Mouse (Mus musculus) liver, embryonic 13.5 days (tissue): ENCODE measurements around the gene Adora3. TPM values are rescaled to one million over a fixed set of nuclear protein-coding genes. Genes with fewer than 3 reads are reported as not detected.
"Not testable (repeated sequence)": the region's sequence is repeated elsewhere in the genome, so short reads cannot be mapped to it uniquely, and the experiment has no call there.

Experiments
- ATAC-seq: fragments of 200-750 bp; cut with Nextera tagmentation; 2 replicates; pipeline ENCODE4 v1.8.0; 2017; ENCODE audit warnings: low read depth, mild to moderate bottlenecking, moderate number of reproducible peaks, moderate library complexity
- DNase-seq: peaks from one replicate; pipeline ENCODE4 v3.0.0; 2022
- H3K27ac ChIP-seq: fragments of 300-500 bp; sonication (generic); 2 replicates; pipeline ENCODE4 v1.5.1; 2015; ENCODE audit warnings: moderate library complexity, mild to moderate bottlenecking, inconsistent platforms
- H3K27me3 ChIP-seq: fragments of 300-500 bp; sonication (generic); 2 replicates; pipeline ENCODE4 v1.6.1; 2015; ENCODE audit warnings: mild to moderate bottlenecking, inconsistent platforms
- H3K36me3 ChIP-seq: fragments of 300-500 bp; sonication (generic); 2 replicates; pipeline ENCODE4 v1.6.1; 2015; ENCODE audit warnings: mild to moderate bottlenecking, inconsistent platforms
- H3K4me1 ChIP-seq: fragments of 300-500 bp; sonication (generic); replicated peaks from 2 replicates; pipeline ENCODE4 v1.6.1; 2015; ENCODE audit warnings: inconsistent platforms
- H3K4me2 ChIP-seq: fragments of 300-500 bp; sonication (generic); 2 replicates; pipeline ENCODE4 v1.6.1; 2015; ENCODE audit warnings: inconsistent platforms, mild to moderate bottlenecking, moderate library complexity
- H3K4me3 ChIP-seq: fragments of 300-500 bp; sonication (generic); replicated peaks from 2 replicates; pipeline ENCODE4 v1.5.1; 2015; ENCODE audit warnings: mild to moderate bottlenecking, inconsistent platforms
- H3K9ac ChIP-seq: fragments of 300-500 bp; sonication (generic); 2 replicates; pipeline ENCODE4 v1.6.1; 2015; ENCODE audit warnings: mild to moderate bottlenecking, inconsistent platforms
- H3K9me3 ChIP-seq: fragments of 300-500 bp; sonication (generic); replicated peaks from 2 replicates; pipeline ENCODE4 v1.6.1; 2016; ENCODE audit warnings: inconsistent platforms
- WGBS: fragments of 180-500 bp; shearing (Covaris S2); methylation state at CpG from one replicate; pipeline ENCODE4 v1.1.7; 2015; ENCODE audit not compliant: insufficient replicate concordance; 5-methylcytosine and 5-hydroxymethylcytosine counted together
- polyA plus RNA-seq: library from polyadenylated mRNA; unstranded; fragments of >200 nt; fragmentation: Nextera tagmentation; extraction: Ambion mirVana; gene quantifications from 2 replicates; pipeline ENCODE4 v1.2.1, GENCODE M21; 2015

Adora3 gene
- polyA plus RNA-seq, 1 experiment from 2014 or later, result 0.44 TPM

GRCm38 (mm10) chr3:105904213-105904612 is 33.6 kb downstream of the Adora3 start:
- no peak for DNase-seq
- Histone ChIP-seq H3K4me2 (no peak overlapping the region), H3K27ac (no peak overlapping the region), H3K4me1 (peaks cover 29% of the 10 kb centered on the region), H3K27me3 (no peaks in the 10 kb centered on the region), H3K36me3 (no peaks in the 10 kb centered on the region), H3K9me3 (no peaks in the 10 kb centered on the region), H3K4me3 (no peak overlapping the region), H3K9ac (peak overlapping the region; percentile 30; the same call in 1 of the 2 replicates)
- ATAC-seq, result no peak
- 24% methylated on average over 4 of the region's 4 CpGs for WGBS

DNA sequence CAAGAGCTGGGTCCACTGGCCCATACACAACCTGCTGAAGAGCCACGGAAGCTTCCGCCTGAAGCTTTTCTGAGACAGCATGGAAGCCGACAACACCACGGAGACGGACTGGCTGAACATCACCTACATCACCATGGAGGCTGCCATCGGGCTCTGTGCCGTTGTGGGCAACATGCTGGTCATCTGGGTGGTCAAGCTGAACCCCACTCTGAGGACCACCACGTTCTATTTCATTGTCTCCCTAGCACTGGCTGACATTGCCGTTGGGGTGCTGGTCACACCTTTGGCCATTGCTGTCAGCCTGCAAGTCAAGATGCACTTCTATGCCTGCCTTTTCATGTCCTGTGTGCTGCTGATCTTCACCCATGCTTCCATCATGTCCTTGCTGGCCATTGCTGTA is 34.1 kb downstream of the Adora3 start:
- Histone ChIP-seq H3K4me1 (peaks cover 24% of the 10 kb centered on the region), H3K27me3 (no peaks in the 10 kb centered on the region), H3K4me3 (no peak overlapping the region), H3K9ac (no peak overlapping the region), H3K36me3 (no peaks in the 10 kb centered on the region), H3K9me3 (no peaks in the 10 kb centered on the region), H3K4me2 (no peak overlapping the region), H3K27ac (no peak overlapping the region; the same call in 1 of the 2 replicates)
- DNase-seq (no peak), ATAC-seq (no peak)
- 80% methylated on average over 9 of the region's 9 CpGs for WGBS

DNA sequence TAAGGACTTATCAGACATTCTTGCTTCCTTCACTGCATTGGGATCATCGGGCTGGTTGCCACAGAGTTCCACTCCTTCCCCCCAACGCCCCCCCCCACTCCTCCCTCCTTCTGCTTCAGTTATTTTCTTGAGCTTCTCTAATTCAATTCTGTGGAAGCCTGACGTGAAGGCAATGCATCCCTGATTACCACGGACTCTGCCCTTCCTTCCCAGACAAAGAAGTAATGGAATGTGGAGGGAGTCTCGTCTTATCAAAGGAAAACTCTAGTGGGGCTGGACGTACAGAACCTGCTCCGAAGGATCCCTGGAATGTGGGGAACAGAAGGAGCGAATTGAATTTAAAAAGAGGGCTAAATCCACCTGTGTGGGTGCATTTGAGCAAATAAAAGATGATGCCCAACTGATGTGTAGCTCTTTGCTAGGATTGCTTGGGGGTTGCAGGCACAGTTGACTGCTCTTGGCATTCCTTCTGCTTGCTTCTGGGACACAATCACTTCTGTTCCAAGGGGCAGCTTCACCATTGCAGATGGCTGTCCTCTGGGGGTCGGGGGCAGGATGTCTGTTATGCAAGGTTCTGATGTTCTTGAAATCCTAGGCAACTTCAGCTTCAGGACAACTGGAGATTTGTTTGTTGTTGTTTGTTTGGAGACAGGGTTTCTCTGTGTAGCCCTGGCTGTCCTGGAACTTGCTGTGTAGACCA is 37.4 kb downstream of the Adora3 start:
- Histone ChIP-seq H3K36me3 (no peaks in the 10 kb centered on the region), H3K27me3 (no peaks in the 10 kb centered on the region), H3K4me2 (no peak overlapping the region), H3K9ac (no peak overlapping the region), H3K4me3 (no peak overlapping the region), H3K4me1 (peaks cover 35% of the 10 kb centered on the region), H3K27ac (no peak overlapping the region), H3K9me3 (no peaks in the 10 kb centered on the region)
- ATAC-seq (no peak), DNase-seq (no peak)
- 53% methylated on average over 9 of the region's 9 CpGs for WGBS

GRCm38 (mm10) chr3:105908976-105909375 is 38.3 kb downstream of the Adora3 start:
- peaks cover 43% of the 10 kb centered on the region for H3K4me1 ChIP-seq
- H3K9ac ChIP-seq, result no peak overlapping the region
- no peaks in the 10 kb centered on the region for H3K9me3 ChIP-seq
- no peaks in the 10 kb centered on the region for H3K36me3 ChIP-seq
- DNase-seq, result no peak
- 67% methylated on average over 4 of the region's 4 CpGs for WGBS
- H3K27me3 ChIP-seq, result no peaks in the 10 kb centered on the region
- H3K27ac ChIP-seq, result no peak overlapping the region
- no peak for ATAC-seq
- H3K4me3 ChIP-seq, result no peak overlapping the region
- H3K4me2 ChIP-seq, result no peak overlapping the region

GRCm38 (mm10) chr3:105910519-105911190 is 40.0 kb downstream of the Adora3 start:
- Histone ChIP-seq H3K27me3 (no peaks in the 10 kb centered on the region), H3K9me3 (no peaks in the 10 kb centered on the region), H3K4me2 (no peak overlapping the region), H3K27ac (no peak overlapping the region), H3K4me1 (peaks cover 46% of the 10 kb centered on the region), H3K36me3 (no peaks in the 10 kb centered on the region), H3K4me3 (no peak overlapping the region), H3K9ac (no peak overlapping the region)
- ATAC-seq (no peak), DNase-seq (no peak)
- 41% methylated on average over 11 of the region's 11 CpGs for WGBS

DNA sequence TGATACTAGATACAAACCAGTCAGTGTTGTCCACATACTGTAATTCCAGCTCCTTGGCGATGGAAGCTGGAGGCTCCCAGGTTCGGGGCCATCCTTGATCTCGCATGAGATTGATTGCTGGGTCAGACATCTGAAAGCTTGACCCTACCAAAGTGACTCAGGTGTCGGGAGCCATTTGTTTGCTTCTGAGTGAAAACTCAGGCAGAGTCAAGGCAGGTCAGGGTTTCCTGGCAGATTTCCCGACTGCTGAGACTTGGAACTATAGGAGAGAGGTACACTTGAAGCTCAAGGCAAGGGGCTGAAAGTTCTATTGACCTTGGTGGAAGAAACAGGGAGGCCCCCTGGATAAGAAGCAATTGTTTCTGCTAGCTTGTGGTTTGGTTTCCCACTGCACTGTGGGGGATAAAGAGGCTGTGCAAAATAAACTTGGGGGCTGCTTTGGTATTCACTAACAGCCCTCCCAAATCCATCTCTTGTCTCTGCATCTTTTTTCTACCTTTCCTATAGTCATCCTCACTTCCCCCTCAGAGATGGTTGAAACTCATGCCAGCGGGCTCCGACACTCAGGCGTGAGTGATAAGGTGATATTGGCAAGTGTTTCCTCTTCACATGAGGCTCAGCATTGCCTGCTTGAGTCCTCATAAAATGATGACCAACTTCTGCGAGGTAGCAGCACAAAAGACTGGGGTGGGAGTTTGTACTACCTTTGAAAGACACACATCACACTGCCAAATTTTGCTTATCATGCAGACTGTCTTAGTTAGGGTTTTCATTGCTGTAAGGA is 41.6 kb downstream of the Adora3 start:
- Histone ChIP-seq H3K9me3 (no peaks in the 10 kb centered on the region), H3K9ac (no peak overlapping the region), H3K27ac (no peak overlapping the region), H3K36me3 (no peaks in the 10 kb centered on the region), H3K4me1 (peaks cover 53% of the 10 kb centered on the region), H3K27me3 (no peaks in the 10 kb centered on the region), H3K4me2 (no peak overlapping the region), H3K4me3 (no peak overlapping the region)
- ATAC-seq, result no peak
- DNase-seq, result no peak
- 35% methylated on average over 9 of the region's 9 CpGs for WGBS

DNA sequence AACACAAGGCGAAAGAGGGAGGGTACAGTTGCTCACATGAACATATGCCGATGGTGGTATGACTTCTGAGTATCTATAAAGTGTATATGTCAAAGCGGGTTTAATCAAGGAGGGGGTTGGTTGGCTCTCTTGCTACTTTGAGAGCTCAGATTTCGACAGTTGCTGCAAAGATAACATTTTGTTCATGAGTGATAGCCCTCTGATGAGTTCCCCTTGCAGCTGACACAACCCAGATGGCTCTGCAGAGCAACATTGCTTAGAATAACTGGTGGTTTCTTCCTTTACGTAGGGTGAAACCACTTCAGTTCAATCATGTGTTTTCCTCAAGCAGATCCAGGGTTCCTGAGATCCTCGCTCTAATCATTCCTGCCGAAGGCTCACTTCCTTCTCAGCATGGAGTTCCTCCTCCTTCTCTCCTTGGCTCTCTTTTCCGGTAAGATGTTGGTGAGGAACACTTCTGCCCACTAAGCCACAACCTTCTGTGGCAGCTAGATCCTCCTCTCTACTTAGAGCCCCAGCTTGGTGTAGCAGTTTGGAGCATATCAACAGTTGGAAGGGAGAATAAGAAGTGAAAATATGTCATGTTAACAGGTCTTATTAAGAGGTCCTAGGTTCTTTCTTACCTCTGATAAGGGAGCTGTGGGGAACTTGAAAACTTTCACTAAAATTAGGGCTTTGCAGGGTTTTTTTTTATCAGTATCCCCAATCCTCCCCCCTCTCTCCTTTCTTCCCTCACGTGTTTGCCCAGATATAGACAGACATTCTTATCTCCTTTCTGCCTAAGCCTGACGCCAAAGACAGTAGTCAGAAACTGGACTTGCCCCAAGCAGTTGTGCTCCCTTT is 43.4 kb downstream of the Adora3 start:
- no peaks in the 10 kb centered on the region for H3K36me3 ChIP-seq
- H3K4me3 ChIP-seq, result 0 out of 2 replicates have a peak overlapping the region, but pooled peaks have one; percentile 4
- H3K27ac ChIP-seq, result peak overlapping the region; percentile 62
- peak overlapping the region; percentile 53 for H3K4me2 ChIP-seq
- 11% methylated on average over 10 of the region's 10 CpGs for WGBS
- H3K9ac ChIP-seq, result no peak overlapping the region; the same call in 1 of the 2 replicates
- no peaks in the 10 kb centered on the region for H3K27me3 ChIP-seq
- H3K4me1 ChIP-seq, result peaks cover 61% of the 10 kb centered on the region
- DNase-seq (peak; percentile 34), ATAC-seq (peak; percentile 83)
- no peaks in the 10 kb centered on the region for H3K9me3 ChIP-seq

GRCm38 (mm10) chr3:105915281-105915680 is 44.6 kb downstream of the Adora3 start:
- no peak overlapping the region for H3K4me2 ChIP-seq
- DNase-seq, result no peak
- H3K4me1 ChIP-seq, result peaks cover 68% of the 10 kb centered on the region
- no peak overlapping the region; the same call in 1 of the 2 replicates for H3K27ac ChIP-seq
- 18% methylated on average over 1 of the region's 1 CpGs for WGBS
- H3K36me3 ChIP-seq, result no peaks in the 10 kb centered on the region
- no peaks in the 10 kb centered on the region for H3K27me3 ChIP-seq
- H3K4me3 ChIP-seq, result no peak overlapping the region
- H3K9ac ChIP-seq, result no peak overlapping the region
- H3K9me3 ChIP-seq, result no peaks in the 10 kb centered on the region
- ATAC-seq, result no peak

DNA sequence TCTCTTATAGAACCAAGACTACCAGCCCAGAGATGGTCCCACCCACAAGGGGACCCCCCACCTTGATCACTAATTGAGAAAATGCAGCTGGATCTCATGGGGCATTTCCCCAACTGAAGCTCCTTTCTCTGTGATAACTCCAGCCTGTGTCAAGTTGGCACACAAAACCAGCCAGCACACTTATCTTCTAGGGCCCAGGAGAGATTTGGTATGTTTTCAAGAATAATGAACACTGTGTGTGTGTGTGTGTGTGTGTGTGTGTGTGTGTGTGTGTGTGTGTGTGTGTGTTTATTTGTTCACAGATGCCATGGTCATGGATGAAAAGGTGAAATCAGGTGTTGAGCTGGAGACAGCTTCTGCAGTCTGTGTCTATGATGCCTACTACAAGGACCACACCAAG is 45.8 kb downstream of the Adora3 start:
- peaks cover 70% of the 10 kb centered on the region for H3K4me1 ChIP-seq
- not testable (repeated sequence) for H3K27ac ChIP-seq, H3K4me2 ChIP-seq, H3K9me3 ChIP-seq, H3K27me3 ChIP-seq, H3K36me3 ChIP-seq, H3K4me3 ChIP-seq, ATAC-seq, H3K9ac ChIP-seq, DNase-seq

- Histone ChIP-seq H3K27me3 (no peaks in the 10 kb centered on the region), H3K9me3 (no peaks in the 10 kb centered on the region), H3K4me2 (no peak overlapping the region), H3K4me1 (peaks cover 61% of the 10 kb centered on the region), H3K4me3 (no peak overlapping the region), H3K27ac (no peak overlapping the region), H3K9ac (no peak overlapping the region), H3K36me3 (no peaks in the 10 kb centered on the region)
- DNase-seq, result no peak
- no peak for ATAC-seq
- 28% methylated on average over 10 of the region's 10 CpGs for WGBS
Observed at GRCm38 (mm10) chr3:105917656-105918354, 47.1 kb downstream of the Adora3 start.
